Mouse (Mus musculus): Measurements from ENCODE around the gene Ppef2.
"Not testable (repeated sequence)": the region's sequence is repeated elsewhere in the genome, so short reads cannot be mapped to it uniquely, and the experiment has no call there.

Ppef2 gene

GRCm38 (mm10) chr5:92195716-92196115 is 60.4 kb downstream of the Ppef2 start:
- DNase-seq (ENCODE audit: low spot score) = not testable (repeated sequence)

GRCm38 (mm10) chr5:92188881-92189483 is 67.1 kb downstream of the Ppef2 start:
- DNase-seq (ENCODE audit: low spot score) = no peak

- DNase-seq (ENCODE audit: low spot score) = no peak
These were observed 72.8 kb downstream of the Ppef2 start for GRCm38 (mm10) chr5:92183071-92183830.

All from yolk sac, embryonic 10.5 days (tissue).